Mouse (Mus musculus): ENCODE data around the gene C9orf72. TPM values are rescaled to one million over a fixed set of nuclear protein-coding genes. Genes with fewer than 3 reads are reported as not detected.

The C9orf72 gene
- polyA plus RNA-seq, 3 experiments from 2014 or later, result 9.8 to 18.0 (median 13.7) TPM

DNA sequence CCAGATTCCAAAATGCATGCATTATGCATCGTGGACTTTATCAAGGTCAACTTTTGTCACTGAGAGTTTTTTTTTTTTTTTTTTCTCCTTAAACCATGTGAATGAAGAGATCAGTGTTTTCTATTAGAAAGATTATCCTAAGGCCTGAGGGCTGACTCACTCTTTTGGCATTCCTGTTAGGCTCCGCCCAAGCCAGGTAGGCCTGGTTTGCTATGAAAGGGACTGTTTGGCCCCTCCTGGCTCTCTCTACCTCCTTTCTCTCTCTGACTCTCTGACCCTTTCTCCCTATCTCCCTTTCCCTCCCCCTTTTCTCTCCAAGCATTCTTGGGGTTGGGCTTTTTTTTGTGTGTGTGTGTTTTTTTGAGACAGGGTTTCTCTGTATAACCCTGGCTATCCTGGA, 50.4 kb downstream of the C9orf72 start:
- no peak for ATAC-seq

DNA sequence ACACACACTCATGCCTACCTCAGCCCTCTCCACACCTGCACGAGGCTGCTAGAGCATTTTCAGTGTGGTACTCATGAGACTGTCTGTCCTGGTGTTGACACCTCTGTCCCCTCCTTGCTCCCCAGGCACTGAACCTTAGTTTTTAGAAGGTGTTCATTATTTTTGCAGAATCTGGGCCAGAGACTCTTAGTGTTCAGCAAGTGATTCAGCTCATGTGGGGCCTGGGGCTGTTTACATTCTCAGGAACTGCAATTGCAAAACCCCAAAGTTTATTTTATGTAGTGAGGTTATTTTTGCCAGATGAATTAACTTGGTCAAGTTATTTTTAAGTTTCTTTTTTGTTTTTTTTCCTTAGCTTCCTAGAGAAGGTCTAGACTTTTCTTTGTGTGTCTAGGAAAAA, 52.4 kb downstream of the C9orf72 start:
- no peak for ATAC-seq

DNA sequence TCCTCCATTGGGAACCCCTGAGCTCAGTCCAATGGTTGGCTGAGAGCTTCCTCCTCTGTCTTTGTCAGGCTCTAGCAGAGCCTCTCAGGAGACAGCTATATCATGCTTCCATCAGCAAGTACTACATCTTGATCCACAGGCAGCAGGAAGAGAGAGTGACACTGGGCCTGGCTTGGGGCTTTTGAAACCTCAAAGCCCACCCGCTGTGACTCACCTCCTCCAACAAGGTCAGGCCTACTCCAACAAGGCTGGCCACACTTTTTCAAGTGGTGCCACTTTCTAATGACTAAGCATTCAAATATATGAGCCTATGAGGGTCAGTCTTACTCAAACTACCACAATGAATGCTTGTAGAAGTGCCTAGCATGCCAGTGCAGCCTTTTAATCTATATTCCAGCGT, 53.5 kb downstream of the C9orf72 start:
- ATAC-seq, result no peak

DNA sequence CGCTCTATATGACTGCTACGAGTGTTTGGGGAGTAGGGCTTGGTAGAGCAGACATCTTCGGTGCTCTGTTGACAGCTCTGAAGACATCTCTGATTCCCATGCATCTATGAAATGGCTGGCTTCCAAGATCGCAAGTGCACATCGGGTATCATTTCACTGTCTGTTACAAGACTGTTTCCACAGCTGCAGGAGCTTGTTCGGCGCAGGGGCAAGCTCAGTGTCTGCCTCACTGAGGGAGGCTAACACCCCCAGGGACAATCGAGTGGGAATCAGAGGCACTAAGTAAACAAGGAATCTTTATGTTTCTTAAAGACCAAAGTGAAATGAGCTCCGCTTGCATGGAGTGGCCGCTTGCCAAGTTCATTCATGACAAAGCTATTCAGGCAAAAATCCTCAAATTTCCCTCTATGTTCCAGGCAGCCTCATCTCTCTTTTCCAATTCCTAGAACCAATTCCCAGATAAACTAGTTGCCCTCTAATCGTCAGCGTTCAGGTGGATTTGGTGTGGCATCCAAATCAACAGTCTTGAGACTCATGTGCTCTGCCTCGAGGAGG, 56.3 kb downstream of the C9orf72 start:
- no peak for ATAC-seq

DNA sequence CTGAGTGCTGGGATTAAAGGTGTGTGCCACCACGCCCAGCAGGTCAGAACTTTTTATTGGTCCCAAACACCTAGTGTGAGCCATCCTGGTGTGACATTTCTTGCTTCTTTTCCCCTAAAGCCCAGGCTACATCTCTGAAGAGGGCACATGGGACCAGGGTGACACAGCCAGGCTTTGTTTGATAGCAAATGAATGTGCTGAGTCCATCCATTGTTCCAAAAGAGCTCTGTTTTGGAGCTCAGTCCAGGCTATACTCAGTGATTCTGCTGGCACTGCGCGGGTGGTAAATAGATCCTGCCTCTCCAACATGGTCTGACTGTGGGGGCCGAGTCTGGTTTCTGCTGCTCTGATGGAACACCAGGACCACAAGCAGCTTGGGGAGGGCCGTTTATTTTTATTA, 58.1 kb downstream of the C9orf72 start:
- no peak for ATAC-seq

DNA sequence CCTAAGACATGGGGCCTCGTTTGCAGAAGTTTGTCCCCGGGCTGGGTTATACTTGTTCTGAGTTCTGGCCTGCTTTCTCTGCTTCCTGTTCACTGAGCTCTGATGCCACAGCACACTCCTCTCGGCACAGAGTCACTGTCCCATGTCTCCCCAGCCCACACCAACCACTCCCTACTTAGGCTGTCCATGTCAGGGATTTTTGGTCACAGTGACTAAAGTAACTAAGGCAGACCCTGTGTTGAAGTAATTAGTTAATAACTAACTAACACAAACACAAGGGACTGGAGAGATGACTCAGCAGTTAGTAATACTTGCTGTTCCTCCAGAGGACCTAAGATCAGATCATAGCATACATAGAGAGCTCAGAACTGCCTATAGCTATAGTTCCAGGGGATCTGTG, 60.0 kb downstream of the C9orf72 start:
- no peak for ATAC-seq

DNA sequence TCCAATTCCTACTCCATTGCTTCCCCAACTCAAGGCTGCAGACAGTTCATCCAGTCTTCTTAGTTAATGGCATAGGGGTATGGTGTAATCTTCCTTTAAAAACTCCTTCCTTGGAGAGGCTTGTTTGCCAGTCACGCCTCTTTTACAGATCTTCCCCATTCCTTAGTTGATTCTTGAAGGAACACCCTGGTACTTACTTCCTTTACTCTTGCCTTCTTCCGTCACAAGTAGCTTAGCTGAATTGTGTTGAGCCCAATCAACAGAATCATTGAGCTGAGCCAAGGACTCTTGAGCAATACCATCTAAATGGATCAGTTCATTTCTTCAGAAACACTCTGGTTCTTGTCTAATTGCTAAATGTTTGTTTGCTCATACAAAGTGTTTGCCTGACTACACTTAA, 60.7 kb downstream of the C9orf72 start:
- no peak for ATAC-seq

DNA sequence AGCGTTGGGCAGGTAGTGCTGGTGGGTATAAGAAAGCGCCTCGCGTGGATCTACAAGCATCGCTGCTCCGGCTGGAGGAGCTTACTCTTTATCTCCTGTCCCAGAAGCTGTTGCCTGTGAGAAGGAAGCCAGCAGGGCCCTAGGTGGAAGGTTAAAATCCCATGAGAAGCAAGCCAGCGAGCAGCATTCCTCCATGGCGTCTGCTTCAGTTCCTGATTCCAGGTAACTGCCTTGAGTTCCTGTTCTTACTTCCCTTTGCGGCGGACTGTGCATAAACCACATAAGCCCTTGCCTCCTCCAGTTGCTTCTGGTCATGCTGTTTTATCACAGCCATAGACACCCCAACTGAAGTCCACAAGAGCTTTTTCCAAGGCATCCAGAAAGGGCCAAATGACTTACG, 68.2 kb downstream of the C9orf72 start:
- ATAC-seq, result no peak

DNA sequence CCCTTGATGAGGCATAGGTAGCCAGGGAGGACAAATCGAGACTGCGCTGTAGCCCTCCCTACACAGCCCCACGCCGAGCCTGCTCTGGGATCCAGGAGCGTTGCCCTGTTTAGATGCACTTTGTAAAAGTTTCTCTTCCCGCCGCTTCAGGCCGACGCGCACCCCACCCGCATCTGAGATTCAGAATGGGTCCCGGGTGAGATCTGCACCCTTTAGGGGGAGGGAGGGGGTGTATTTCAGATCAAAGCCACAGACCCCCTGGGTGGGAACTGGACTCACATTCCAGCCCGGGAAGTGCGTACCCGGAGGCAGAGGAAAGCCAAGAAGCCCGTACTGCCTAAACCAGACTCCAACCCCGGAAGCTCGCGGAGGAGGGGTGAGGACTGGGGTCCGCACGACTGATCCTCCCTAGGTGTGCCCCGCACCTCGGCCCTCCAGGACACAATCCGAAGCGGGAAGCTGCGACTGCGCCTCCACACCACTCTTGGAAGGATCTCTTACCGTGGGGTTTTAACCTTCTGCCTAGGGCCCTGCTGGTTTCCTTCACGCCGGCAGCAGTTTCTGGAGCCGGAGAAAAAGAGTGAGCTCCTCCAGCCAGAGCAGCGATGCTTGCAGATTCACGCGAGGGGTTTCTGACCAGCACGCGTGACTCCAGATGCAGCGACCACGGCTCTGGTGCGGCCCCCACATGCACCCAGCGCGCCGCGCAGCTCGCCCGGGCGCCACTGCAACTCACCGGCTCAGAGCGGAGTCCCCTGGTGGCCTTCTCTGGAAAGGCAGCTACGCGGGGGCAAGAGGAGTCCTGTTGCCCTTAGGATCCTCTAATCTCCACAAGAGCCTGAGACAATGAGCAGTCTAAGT, 69.0 kb downstream of the C9orf72 start, which contains the start of gene Mob3b:
Mob3b (minus strand) TSS at position 734 of the 861 bp plus-strand sequence.
- peak; percentile 88 for ATAC-seq

DNA sequence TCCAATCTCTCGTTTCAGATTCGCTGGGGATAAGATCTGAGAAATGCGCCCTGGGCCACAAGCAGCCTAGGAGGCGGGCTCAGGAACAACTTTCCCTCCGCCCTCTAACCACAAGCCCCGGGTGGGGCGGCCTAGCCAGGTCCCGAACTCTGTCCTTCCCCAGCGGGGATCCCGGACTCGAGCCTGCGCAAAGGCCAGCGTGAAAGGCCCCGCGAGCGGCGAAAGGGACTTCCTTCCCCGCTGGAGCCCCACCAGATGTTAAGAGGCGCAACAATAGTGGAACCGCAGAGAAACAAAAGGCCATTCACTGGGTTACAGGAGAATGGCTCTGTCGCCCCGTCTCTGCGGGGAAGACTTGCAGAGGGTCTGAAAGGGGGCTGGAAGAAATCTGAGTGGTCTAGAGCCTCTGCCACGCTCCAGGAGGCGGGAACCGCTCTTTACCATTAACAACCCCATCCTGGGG, 69.8 kb downstream of the C9orf72 start:
- ATAC-seq, result peak; percentile 48

DNA sequence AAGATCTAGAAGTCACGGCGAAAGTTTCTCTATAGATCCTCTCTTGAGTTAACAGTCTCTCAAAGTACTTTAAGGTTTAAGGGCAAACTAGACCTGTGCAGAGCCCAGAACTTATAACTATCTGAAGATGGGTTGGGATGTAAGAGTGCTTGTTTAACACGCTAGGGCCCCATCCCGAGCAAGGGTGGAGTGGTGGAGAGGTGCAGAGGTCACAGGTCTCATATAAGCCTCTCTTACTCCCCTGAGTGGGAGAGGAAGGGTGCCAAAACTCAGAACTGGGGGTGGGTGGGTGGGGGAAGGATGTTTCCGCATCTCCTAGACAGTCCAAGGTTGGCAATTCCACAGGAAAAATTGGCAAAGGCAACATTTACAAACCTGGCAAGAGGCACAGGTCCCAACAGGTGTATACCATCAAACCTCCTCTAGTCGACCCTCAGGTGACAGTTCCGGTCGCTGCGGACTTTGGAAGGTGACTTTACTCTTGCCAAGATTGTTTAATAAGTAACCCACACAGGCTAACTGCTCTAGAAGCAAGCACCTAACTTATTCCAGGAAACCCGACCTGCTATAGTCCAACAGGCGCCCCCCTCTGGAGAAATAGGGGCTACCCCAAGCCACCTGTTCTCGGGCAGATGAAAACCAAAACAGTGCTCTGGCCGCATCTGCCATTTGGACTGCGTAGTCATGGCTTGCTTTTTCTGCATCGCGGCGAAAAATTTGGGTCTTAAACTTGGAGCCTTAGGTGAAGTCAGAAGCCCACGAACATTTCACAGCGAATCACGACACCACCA, 70.6 kb downstream of the C9orf72 start:
- ATAC-seq, result no peak

DNA sequence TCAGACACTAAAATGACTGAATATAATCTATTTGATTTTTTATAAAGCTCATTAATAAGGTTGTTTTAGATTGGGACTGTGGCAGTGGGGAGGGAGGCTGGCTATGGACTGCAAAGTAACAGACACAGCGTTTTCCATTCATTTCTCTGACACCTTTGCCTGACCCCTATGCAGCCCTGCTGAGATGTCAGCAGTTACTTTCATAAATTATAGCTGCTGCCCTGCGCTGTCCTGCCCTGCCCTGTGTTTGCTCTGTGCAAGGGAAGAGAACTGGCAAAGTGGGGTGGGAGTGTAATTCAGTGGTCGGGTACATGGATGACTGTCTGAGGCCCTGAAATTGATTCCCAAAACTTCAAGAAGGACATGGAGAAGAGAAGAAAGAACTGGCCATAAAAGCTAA, 71.9 kb downstream of the C9orf72 start:
- ATAC-seq, result no peak

DNA sequence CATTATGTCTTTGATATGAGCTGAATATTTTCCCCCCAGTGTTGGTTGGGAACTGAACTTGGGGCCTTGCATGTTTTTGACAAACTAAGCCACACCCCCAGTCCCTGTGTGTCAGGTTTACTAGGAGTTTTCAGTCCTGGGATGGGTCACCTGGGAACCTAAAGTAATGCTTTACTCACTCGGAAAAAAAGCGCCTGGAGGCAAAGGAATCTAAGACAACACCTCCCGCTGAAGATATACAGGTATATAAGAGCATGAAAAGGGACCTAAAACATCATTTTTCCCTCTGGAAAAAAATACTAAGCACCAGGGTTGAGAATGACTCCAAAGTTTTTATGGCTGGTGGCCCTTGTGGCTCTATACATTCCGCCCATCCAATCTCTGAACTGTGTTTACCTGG, 74.2 kb downstream of the C9orf72 start, which contains the start of gene Ifnk:
Ifnk (plus strand) TSS at position 301 of the 400 bp plus-strand sequence.
- ATAC-seq, result no peak

DNA sequence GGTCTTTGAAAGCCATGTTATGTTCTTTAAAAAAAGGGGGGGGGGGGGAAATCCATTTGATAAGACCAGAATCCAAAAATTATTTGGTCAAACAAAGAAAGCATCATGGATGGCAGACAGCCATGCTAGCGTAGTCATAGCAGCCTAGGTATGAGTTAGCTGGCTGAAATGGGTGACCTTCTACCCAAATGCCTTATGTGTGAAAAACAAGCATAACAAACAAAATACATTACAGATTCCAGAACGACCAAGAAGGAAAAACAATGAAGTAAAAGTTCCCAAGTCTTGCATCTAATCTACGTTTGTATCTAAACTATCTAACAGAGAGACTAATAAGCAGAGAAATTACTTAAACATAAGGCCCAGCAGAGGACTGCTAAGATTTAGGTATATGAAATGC, 75.3 kb downstream of the C9orf72 start:
- no peak for ATAC-seq

DNA sequence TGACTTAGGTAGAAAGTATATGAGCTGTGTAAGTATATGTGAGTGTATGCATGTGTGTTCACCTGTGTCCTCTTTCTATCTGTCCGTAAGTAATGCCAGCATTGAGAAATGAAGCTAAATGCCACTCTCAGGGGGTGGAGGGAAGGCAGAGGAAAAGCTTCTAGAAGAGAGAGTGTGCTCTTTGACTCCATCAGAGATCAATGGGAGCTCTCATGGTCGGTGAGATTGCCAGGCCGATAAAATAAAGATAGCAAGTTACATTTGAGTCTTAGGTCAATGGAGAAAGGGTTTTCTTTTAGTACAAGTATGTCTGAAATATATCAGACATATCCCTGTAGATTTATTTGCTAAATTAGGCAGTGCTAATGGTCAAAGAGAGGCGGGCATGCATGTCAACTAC, 77.6 kb downstream of the C9orf72 start:
- no peak for ATAC-seq

DNA sequence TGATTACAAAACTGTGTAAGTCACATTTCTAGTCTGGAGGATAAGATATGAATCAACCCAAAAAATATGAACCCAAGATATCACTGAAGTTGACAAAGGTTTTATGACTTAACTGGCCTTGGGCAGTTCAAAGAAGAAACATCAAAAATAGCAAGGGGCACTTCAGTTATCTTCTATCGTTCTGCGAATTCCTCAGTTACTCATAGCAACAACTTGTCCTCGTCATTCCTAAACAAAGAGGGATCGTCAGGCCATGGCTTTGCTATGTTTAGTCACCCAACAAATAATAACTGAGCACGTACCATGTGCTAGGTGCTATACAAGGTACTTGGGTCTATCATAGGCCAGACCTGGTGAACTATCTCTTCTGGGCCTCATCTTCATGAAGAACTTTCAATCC, 79.4 kb downstream of the C9orf72 start:
- no peak for ATAC-seq

DNA sequence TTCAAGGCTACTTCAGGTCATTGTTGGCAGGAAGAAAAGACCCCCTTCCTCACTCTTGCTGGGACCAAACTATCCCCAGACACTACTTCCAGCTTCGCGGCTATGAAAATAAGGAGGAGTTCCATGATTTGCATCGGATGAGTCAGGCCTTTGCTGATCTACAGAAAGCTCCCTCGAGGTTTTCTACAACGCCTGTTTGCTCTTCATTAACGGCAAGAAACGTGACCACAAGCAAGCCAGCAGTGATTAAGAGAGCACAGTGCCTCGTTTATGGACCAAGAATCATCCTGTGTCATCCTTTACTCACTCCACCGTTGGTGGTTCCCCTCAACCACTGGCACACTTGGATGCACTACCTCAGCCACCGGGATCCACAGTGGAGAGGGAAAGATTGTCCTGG, 80.2 kb downstream of the C9orf72 start:
- ATAC-seq, result no peak

DNA sequence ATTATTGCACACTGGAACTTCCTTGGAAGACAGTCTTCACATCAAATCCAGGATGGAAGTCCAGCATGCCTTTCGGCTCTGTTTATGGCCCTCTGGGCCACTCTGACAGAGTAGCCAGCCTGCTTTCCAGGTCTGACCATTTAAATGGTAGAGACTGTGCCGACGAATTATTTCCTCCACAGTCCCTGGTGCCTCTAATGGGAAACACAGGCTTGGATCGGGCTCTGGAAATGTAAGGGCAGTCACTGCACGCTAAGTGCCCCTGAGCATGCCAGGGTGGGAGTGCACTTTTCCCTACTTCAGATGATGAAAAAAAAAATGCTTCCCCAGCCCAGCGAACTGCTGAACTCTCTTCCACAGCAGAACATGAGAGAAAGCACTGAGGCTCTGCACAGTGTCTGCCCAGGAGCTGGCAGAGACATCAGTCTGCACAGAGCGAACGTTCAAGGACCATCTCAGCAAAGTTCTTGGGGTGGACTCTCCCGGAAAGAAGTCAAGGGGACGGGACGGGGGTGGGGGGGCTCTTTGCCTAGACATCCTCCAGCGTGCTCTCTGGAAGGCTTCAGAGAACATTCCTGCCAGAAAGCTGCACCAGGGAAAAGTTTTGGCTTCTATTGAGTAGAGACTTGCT, 82.4 kb downstream of the C9orf72 start:
- ATAC-seq, result no peak

Measured in inflammation-experienced regulatory T-cells, adult 6 months (primary cell).